Mouse (Mus musculus): ENCODE measurements around the gene Aebp1.

GRCm38 (mm10) chr11:5901320-5901719, 39.6 kb downstream of the Aebp1 start:
- no peak for TF ChIP-seq EP300 (IDR thresholded peaks at IDR 0.05; ENCODE audit: low read depth)
- TF ChIP-seq CTCF (IDR thresholded peaks at IDR 0.05; ENCODE audit: low read depth) = no peak

Measured in liver, embryonic 14.5 days (tissue).